Mouse (Mus musculus) stomach, embryonic 14.5 days (tissue): ENCODE results near the gene Mmgt1. TPM values are rescaled to one million over a fixed set of nuclear protein-coding genes. Genes with fewer than 3 reads are reported as not detected.
A peak's percentile ranks its signal among the peaks of the same experiment; 100 is the strongest.

Source experiments
- ATAC-seq: fragments of 200-750 bp; cut with Nextera tagmentation; 2 replicates; pipeline ENCODE4 v1.8.0; 2017; ENCODE audit warnings: low read depth, moderate TSS enrichment; ENCODE audit not compliant: insufficient number of reproducible peaks, insufficient read depth, low FRiP score
- H3K27ac ChIP-seq: fragments of 300-500 bp; sonication (generic); 2 replicates; pipeline ENCODE4 v1.5.1; 2014; ENCODE audit warnings: mild to moderate bottlenecking, low read length, moderate library complexity, mixed read lengths
- H3K27me3 ChIP-seq: fragments of 300-500 bp; sonication (generic); 2 replicates; pipeline ENCODE4 v1.6.1; 2014; ENCODE audit warnings: low read length, control low read depth, mixed read lengths; ENCODE audit not compliant: control insufficient read depth, insufficient read depth
- H3K36me3 ChIP-seq: fragments of 300-500 bp; sonication (generic); 2 replicates; pipeline ENCODE4 v1.6.1; 2014; ENCODE audit warnings: mild to moderate bottlenecking, control low read depth, low read length, moderate library complexity, mixed read lengths; ENCODE audit not compliant: control insufficient read depth, insufficient read depth
- H3K4me1 ChIP-seq: fragments of 300-500 bp; sonication (generic); 2 replicates; pipeline ENCODE4 v1.6.1; 2014; ENCODE audit warnings: low read length, control low read depth, mixed read lengths; ENCODE audit not compliant: control insufficient read depth, insufficient read depth
- H3K4me2 ChIP-seq: fragments of 300-500 bp; sonication (generic); replicated peaks from 2 replicates; pipeline ENCODE4 v1.6.1; 2014; ENCODE audit warnings: low read depth, low read length, control low read depth
- H3K4me3 ChIP-seq: fragments of 300-500 bp; sonication (generic); 2 replicates; pipeline ENCODE4 v1.5.1; 2014; ENCODE audit warnings: low read depth, low read length, control low read depth
- H3K9ac ChIP-seq: fragments of 300-500 bp; sonication (generic); replicated peaks from 2 replicates; pipeline ENCODE4 v1.6.1; 2014; ENCODE audit warnings: low read depth, mild to moderate bottlenecking, control low read depth, low read length, moderate library complexity, mixed read lengths
- H3K9me3 ChIP-seq: fragments of 300-500 bp; sonication (generic); 2 replicates; pipeline ENCODE4 v1.6.1; 2016; ENCODE audit warnings: low read depth, low read length, control low read depth; ENCODE audit not compliant: control insufficient read depth
- WGBS: fragments of 180-500 bp; shearing (Covaris S2); extraction: QIAGEN DNeasy Blood & Tissue Kit; methylation state at CpG from one replicate; pipeline ENCODE4 v1.1.7; 2014; 5-methylcytosine and 5-hydroxymethylcytosine counted together
- polyA plus RNA-seq: library from polyadenylated mRNA; unstranded; fragments of >200 nt; fragmentation: Nextera tagmentation; extraction: Ambion mirVana; gene quantifications from 2 replicates; pipeline ENCODE4 v1.2.1, GENCODE M21; 2014

The Mmgt1 gene
- 28.8 and 29.5 TPM in 2 replicates for polyA plus RNA-seq

DNA sequence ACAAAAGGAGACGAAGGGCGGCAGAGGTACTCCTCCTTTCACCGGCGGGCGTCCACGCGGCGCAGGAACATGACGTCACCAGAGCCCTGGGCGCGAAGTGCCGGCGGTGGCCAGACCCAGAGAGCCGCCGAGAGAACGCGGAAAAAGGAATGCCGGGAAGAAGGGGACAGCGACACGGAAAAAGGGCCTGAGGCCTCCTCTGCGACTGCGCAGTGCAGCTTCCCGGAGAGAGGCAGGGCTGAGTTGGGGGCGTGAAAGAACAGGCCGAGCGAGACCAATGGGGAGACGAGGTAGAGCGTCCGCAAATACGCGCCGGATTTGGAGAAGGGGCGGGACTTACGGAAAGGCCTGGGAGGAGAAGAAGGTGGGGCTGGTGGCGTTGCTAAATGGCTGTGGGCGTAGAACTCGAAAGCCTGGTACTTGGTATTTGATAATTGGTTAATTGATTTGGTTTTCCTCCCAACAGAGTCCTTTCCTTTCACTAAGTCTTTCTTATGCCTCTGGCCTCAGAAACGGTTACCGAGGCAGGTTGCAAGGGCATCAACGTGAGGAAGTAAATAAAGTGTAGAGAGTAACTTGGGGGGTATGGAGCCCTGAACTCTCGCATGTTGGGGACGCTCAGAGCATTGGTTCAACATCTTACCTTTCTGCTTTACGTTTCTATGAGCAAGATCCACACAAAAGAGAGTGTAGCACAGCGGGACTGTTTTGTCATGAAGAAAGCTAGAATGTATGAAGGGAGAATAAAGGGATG is at the start of gene Mmgt1:
Gene Mmgt1, minus strand, starts transcription at position 183 of the 754 bp plus-strand sequence.
- Histone ChIP-seq H3K9ac (peak within 1 kb of the TSS; percentile 85), H3K4me2 (peak within 1 kb of the TSS; percentile 41), H3K27ac (no peak within 1 kb of the TSS), H3K36me3 (no peaks in the 10 kb centered on the region), H3K9me3 (no peaks in the 10 kb centered on the region), H3K4me1 (no peaks in the 10 kb centered on the region), H3K4me3 (peak within 1 kb of the TSS; percentile 54), H3K27me3 (no peaks in the 10 kb centered on the region)
- 16% methylated on average over 44 of the region's 44 CpGs for WGBS
- ATAC-seq, result peak; percentile 99

DNA sequence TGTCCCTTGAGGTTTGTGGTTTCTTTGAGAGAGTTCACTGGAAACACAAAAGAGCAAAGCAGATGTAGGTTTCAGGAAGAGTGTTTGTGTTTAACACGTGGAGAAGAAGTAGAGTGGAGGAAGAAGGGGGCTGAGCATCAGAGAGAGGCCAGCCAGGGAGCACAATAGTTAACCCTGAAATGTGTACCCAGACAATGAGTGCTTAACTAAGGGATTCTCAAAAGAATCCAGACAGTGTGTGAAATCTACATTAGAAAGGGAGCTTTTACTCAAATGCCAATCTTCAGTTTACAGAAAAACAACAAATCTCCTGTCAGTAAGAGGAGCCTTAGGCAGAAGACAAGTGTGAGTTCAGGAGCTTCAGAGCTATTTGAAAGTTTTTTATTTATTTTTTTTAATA is 42.2 kb upstream of the Mmgt1 start:
- Histone ChIP-seq H3K36me3 (no peaks in the 10 kb centered on the region), H3K4me2 (no peak overlapping the region), H3K4me3 (no peak overlapping the region), H3K4me1 (no peaks in the 10 kb centered on the region), H3K9ac (no peak overlapping the region), H3K27me3 (no peaks in the 10 kb centered on the region), H3K27ac (no peak overlapping the region), H3K9me3 (no peaks in the 10 kb centered on the region)
- no peak for ATAC-seq
- whole genome bisulfite sequencing, result 11% methylated on average over 1 of the region's 1 CpGs

DNA sequence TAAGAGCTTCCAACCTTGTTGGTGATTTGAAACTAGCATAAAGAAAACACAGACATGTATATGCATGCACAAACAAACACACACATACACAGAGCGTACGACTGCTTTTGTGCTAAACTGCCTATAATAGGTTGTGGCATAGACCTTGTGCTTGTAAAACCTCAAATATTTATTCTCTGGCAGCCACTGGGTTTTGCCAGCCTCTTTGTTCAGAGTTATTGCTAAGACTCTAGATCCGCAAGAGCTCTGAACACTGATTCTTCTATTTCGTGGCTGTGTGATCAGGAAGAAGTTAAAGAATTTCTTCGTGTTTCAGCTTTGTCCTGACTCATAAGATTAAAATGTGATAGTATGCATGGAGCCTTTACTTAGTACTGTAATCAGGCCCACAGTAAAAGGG is 38.3 kb upstream of the Mmgt1 start:
- H3K4me3 ChIP-seq, result no peak overlapping the region
- H3K4me1 ChIP-seq, result no peaks in the 10 kb centered on the region
- no peak overlapping the region for H3K27ac ChIP-seq
- no peak for ATAC-seq
- no peaks in the 10 kb centered on the region for H3K36me3 ChIP-seq
- H3K4me2 ChIP-seq, result no peak overlapping the region
- no peaks in the 10 kb centered on the region for H3K27me3 ChIP-seq
- no peaks in the 10 kb centered on the region for H3K9me3 ChIP-seq
- H3K9ac ChIP-seq, result no peak overlapping the region
- WGBS, result 87% methylated on average over 5 of the region's 5 CpGs

- no peaks in the 10 kb centered on the region for H3K4me1 ChIP-seq
- WGBS, result 88% methylated on average over 2 of the region's 2 CpGs
- ATAC-seq, result no peak
- no peak overlapping the region for H3K4me2 ChIP-seq
- H3K27me3 ChIP-seq, result no peaks in the 10 kb centered on the region
- no peak overlapping the region for H3K4me3 ChIP-seq
- no peaks in the 10 kb centered on the region for H3K36me3 ChIP-seq
- H3K9me3 ChIP-seq, result no peaks in the 10 kb centered on the region
- no peak overlapping the region for H3K27ac ChIP-seq
- H3K9ac ChIP-seq, result no peak overlapping the region
Measured at GRCm38 (mm10) chrX:56615236-56615635, 17.4 kb upstream of the Mmgt1 start.

DNA sequence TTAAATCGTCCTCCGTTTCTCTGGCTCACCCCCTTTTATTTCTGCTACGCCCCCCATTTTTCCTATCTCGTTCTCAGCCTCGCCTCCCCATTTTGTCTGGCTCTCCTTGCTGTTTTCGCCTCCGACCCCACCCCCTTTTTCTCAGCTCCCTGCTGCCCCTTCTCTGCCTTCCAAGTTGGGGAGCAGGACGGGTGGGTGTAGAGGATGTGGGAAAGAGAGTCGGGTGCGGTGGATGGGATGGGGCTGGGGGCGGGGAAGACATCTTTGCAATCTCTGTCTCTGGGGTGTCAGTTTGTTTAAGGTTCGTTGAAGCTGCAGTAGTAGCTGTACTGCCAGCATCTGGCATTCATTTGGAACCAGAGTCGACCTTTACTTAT is 12.4 kb upstream of the Mmgt1 start:
- H3K9me3 ChIP-seq, result no peaks in the 10 kb centered on the region
- H3K36me3 ChIP-seq, result no peaks in the 10 kb centered on the region
- H3K4me2 ChIP-seq, result peak overlapping the region; percentile 48
- H3K4me1 ChIP-seq, result no peaks in the 10 kb centered on the region
- peak overlapping the region; percentile 51 for H3K4me3 ChIP-seq
- 19% methylated on average over 13 of the region's 13 CpGs for WGBS
- no peaks in the 10 kb centered on the region for H3K27me3 ChIP-seq
- peak overlapping the region; percentile 27; the same call in 1 of the 2 replicates for H3K27ac ChIP-seq
- peak overlapping the region; percentile 53 for H3K9ac ChIP-seq
- no peak for ATAC-seq

- Histone ChIP-seq H3K4me2 (peak within 1 kb of the TSS; percentile 48), H3K4me3 (peak within 1 kb of the TSS; percentile 51), H3K27me3 (no peaks in the 10 kb centered on the region), H3K36me3 (no peaks in the 10 kb centered on the region), H3K9ac (peak within 1 kb of the TSS; percentile 53), H3K9me3 (no peaks in the 10 kb centered on the region), H3K27ac (peak within 1 kb of the TSS; percentile 27; the same call in 1 of the 2 replicates), H3K4me1 (no peaks in the 10 kb centered on the region)
- peak; percentile 95 for ATAC-seq
- WGBS, result 7% methylated on average over 36 of the region's 50 CpGs
Measured at GRCm38 (mm10) chrX:56609623-56610317, 11.9 kb upstream of the Mmgt1 start, which contains the start of gene Slc9a6. Gene Slc9a6, plus strand, starts transcription at chrX:56609757.

GRCm38 (mm10) chrX:56609285-56609622 is 11.4 kb upstream of the Mmgt1 start:
- no peak for ATAC-seq
- Histone ChIP-seq H3K27ac (no peak overlapping the region), H3K9me3 (no peaks in the 10 kb centered on the region), H3K36me3 (no peaks in the 10 kb centered on the region), H3K4me3 (peak overlapping the region; percentile 51), H3K9ac (no peak overlapping the region), H3K4me1 (no peaks in the 10 kb centered on the region), H3K27me3 (no peaks in the 10 kb centered on the region), H3K4me2 (peak overlapping the region; percentile 34)
- 26% methylated on average over 7 of the region's 7 CpGs for WGBS

GRCm38 (mm10) chrX:56607032-56607710 is 9.3 kb upstream of the Mmgt1 start:
- H3K9me3 ChIP-seq, result no peaks in the 10 kb centered on the region
- H3K36me3 ChIP-seq, result no peaks in the 10 kb centered on the region
- no peak overlapping the region for H3K4me2 ChIP-seq
- no peaks in the 10 kb centered on the region for H3K4me1 ChIP-seq
- no peak overlapping the region for H3K4me3 ChIP-seq
- no peak overlapping the region for H3K27ac ChIP-seq
- no peak overlapping the region for H3K9ac ChIP-seq
- no peaks in the 10 kb centered on the region for H3K27me3 ChIP-seq
- no peak for ATAC-seq
- WGBS, result 62% methylated on average over 7 of the region's 7 CpGs
